Mouse (Mus musculus): ENCODE results near the gene Sh3gl1.

GRCm38 (mm10) chr17:56031431-56031830 lies 5.0 kb downstream of the Sh3gl1 start:
- TF ChIP-seq TBP (IDR thresholded peaks at IDR 0.05; ENCODE audit: low read depth, low read length) (no peak), CHD2 (IDR thresholded peaks at IDR 0.05; ENCODE audit: low read length) (no peak), MAFK (IDR thresholded peaks at IDR 0.05; ENCODE audit: borderline replicate concordance, low read depth, low read length) (no peak), MEF2A (IDR thresholded peaks at IDR 0.05; ENCODE audit: extremely low read depth, insufficient replicate concordance, low read depth, low read length, poor library complexity, severe bottlenecking) (no peak), KAT2A (conservative IDR thresholded peaks at IDR 0.05; ENCODE audit: low read depth, low read length) (no peak), CHD1 (IDR thresholded peaks at IDR 0.05; ENCODE audit: low read depth, low read length) (no peak), MAZ (IDR thresholded peaks at IDR 0.05; ENCODE audit: low read depth, low read length) (no peak), EP300 (IDR thresholded peaks at IDR 0.05; ENCODE audit: low read depth in 1 of 2, low read length in 2 of 2) (no peak), JUND (IDR thresholded peaks at IDR 0.05; ENCODE audit: low read depth, low read length) (no peak), CTCF (IDR thresholded peaks at IDR 0.05 in 2 of 3, conservative IDR thresholded peaks at IDR 0.05 in 1 of 3; ENCODE audit: control insufficient read depth in 1 of 3, insufficient read depth in 1 of 3, low read depth in 2 of 3, low read length in 3 of 3, poor library complexity in 1 of 3, severe bottlenecking in 1 of 3) (no peak), HCFC1 (IDR thresholded peaks at IDR 0.05; ENCODE audit: low read depth, low read length) (no peak), POLR2A (IDR thresholded peaks at IDR 0.05; ENCODE audit: control insufficient read depth in 1 of 2, insufficient read depth in 1 of 2, low read depth in 1 of 2, low read length in 2 of 2, poor library complexity in 1 of 2) (no peak), SIN3A (IDR thresholded peaks at IDR 0.05; ENCODE audit: low read length) (no peak)
